Mouse (Mus musculus): ENCODE results near the gene H2-M3.
"Not testable (repeated sequence)": the region's sequence is repeated elsewhere in the genome, so short reads cannot be mapped to it uniquely, and the experiment has no call there.

DNA sequence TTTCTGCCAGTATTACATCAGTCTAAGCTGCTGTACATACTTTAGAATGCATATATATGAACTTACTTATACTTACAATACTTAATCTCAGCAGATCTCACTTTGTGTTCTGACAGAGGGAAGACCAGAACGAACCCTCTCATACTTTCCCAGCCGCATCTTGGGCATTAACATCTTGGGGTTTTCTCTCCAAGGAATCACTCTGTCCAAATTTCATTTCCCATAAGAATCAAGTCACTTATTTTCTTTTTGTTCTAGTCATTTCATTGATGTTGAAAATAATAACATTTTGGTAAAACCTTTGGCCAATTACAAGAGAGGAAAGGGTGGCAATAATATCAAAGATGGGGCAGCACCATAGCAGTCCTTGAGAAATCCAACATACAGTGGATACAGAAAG lies 32.8 kb upstream of the H2-M3 start, which contains the start of gene Olfr97:
- not testable (repeated sequence) for TF ChIP-seq CTCF (IDR thresholded peaks at IDR 0.05); POLR2A (IDR thresholded peaks at IDR 0.05; ENCODE audit: insufficient read depth, low read depth, low read length); EP300 (IDR thresholded peaks at IDR 0.05; ENCODE audit: insufficient read depth, low read depth, low read length)

Data from heart, adult 2 months (tissue).